Mouse (Mus musculus): Measurements from ENCODE around the gene Eif4g2. TPM values are rescaled to one million over a fixed set of nuclear protein-coding genes. Genes with fewer than 3 reads are reported as not detected.

Gene Eif4g2
- polyA plus RNA-seq, 1 experiment from 2014 or later, result 1,469 TPM

- Histone ChIP-seq H3K27ac (ENCODE audit: low read depth, low read length) (no peak overlapping the region), H3K9me3 (replicated peaks; ENCODE audit: control insufficient read depth, low read length) (no peaks in the 10 kb centered on the region), H3K4me2 (ENCODE audit: low read length) (no peak overlapping the region), H3K36me3 (ENCODE audit: control insufficient read depth, insufficient read depth, low read length) (peaks cover 69% of the 10 kb centered on the region), H3K4me3 (ENCODE audit: low read depth, low read length) (no peak overlapping the region), H3K9ac (ENCODE audit: low read length) (no peak overlapping the region), H3K27me3 (replicated peaks; ENCODE audit: control insufficient read depth, insufficient read depth, low read length) (no peaks in the 10 kb centered on the region), H3K4me1 (ENCODE audit: control insufficient read depth, insufficient read depth, low read length) (no peaks in the 10 kb centered on the region)
- 93% methylated on average over 19 of the region's 19 CpGs for WGBS
- DNase-seq (ENCODE audit: low spot score) (no peak), ATAC-seq (no peak)
Measured at GRCm38 (mm10) chr7:111055221-111055620, 27.6 kb downstream of the Eif4g2 start.

GRCm38 (mm10) chr7:111049652-111050421 lies 33.0 kb downstream of the Eif4g2 start:
- 60% methylated on average over 6 of the region's 6 CpGs for WGBS
- Histone ChIP-seq H3K4me1 (ENCODE audit: control insufficient read depth, insufficient read depth, low read length) (no peaks in the 10 kb centered on the region), H3K4me3 (ENCODE audit: low read depth, low read length) (no peak overlapping the region), H3K9ac (ENCODE audit: low read length) (no peak overlapping the region), H3K4me2 (ENCODE audit: low read length) (no peak overlapping the region), H3K9me3 (replicated peaks; ENCODE audit: control insufficient read depth, low read length) (no peaks in the 10 kb centered on the region), H3K27ac (ENCODE audit: low read depth, low read length) (no peak overlapping the region), H3K36me3 (ENCODE audit: control insufficient read depth, insufficient read depth, low read length) (peaks cover 98% of the 10 kb centered on the region), H3K27me3 (replicated peaks; ENCODE audit: control insufficient read depth, insufficient read depth, low read length) (no peaks in the 10 kb centered on the region)
- DNase-seq (ENCODE audit: low spot score) (peak; percentile 69), ATAC-seq (no peak)

- 88% methylated on average over 5 of the region's 5 CpGs for WGBS
- Histone ChIP-seq H3K36me3 (ENCODE audit: control insufficient read depth, insufficient read depth, low read length) (peaks cover 98% of the 10 kb centered on the region), H3K4me1 (ENCODE audit: control insufficient read depth, insufficient read depth, low read length) (no peaks in the 10 kb centered on the region), H3K27me3 (replicated peaks; ENCODE audit: control insufficient read depth, insufficient read depth, low read length) (no peaks in the 10 kb centered on the region), H3K27ac (ENCODE audit: low read depth, low read length) (no peak overlapping the region), H3K4me2 (ENCODE audit: low read length) (no peak overlapping the region), H3K4me3 (ENCODE audit: low read depth, low read length) (no peak overlapping the region), H3K9ac (ENCODE audit: low read length) (no peak overlapping the region), H3K9me3 (replicated peaks; ENCODE audit: control insufficient read depth, low read length) (no peaks in the 10 kb centered on the region)
- no peak for DNase-seq (ENCODE audit: low spot score)
- ATAC-seq, result no peak
Measured at GRCm38 (mm10) chr7:111048920-111049319, 33.9 kb downstream of the Eif4g2 start.

- no peak for DNase-seq (ENCODE audit: low spot score)
- Histone ChIP-seq H3K9me3 (replicated peaks; ENCODE audit: control insufficient read depth, low read length) (no peaks in the 10 kb centered on the region), H3K4me2 (ENCODE audit: low read length) (peak overlapping the region; percentile 84), H3K36me3 (ENCODE audit: control insufficient read depth, insufficient read depth, low read length) (peaks cover 24% of the 10 kb centered on the region; the same call in 1 of the 2 replicates), H3K4me1 (ENCODE audit: control insufficient read depth, insufficient read depth, low read length) (peaks cover 8% of the 10 kb centered on the region), H3K27ac (ENCODE audit: low read depth, low read length) (peak overlapping the region; percentile 85), H3K9ac (ENCODE audit: low read length) (peak overlapping the region; percentile 82), H3K27me3 (replicated peaks; ENCODE audit: control insufficient read depth, insufficient read depth, low read length) (no peaks in the 10 kb centered on the region), H3K4me3 (ENCODE audit: low read depth, low read length) (peak overlapping the region; percentile 92)
- under 1% methylated on average over 29 of the region's 29 CpGs for WGBS
- peak; percentile 45 for ATAC-seq
Measured at GRCm38 (mm10) chr7:111029046-111029553, 53.7 kb downstream of the Eif4g2 start.

GRCm38 (mm10) chr7:111028281-111029045 lies 54.4 kb downstream of the Eif4g2 start, which contains the start of gene Ctr9:
TSS of gene Ctr9 (plus strand) at chr7:111028951.
- peak within 1 kb of the TSS; percentile 84 for H3K4me2 ChIP-seq (ENCODE audit: low read length)
- peaks cover 20% of the 10 kb centered on the region; the same call in 1 of the 2 replicates for H3K36me3 ChIP-seq (ENCODE audit: control insufficient read depth, insufficient read depth, low read length)
- H3K9ac ChIP-seq (ENCODE audit: low read length), result peak within 1 kb of the TSS; percentile 82
- peak; percentile 98 for ATAC-seq
- peaks cover 10% of the 10 kb centered on the region for H3K4me1 ChIP-seq (ENCODE audit: control insufficient read depth, insufficient read depth, low read length)
- H3K4me3 ChIP-seq (ENCODE audit: low read depth, low read length), result peak within 1 kb of the TSS; percentile 92
- H3K27me3 ChIP-seq (replicated peaks; ENCODE audit: control insufficient read depth, insufficient read depth, low read length), result no peaks in the 10 kb centered on the region
- peak; percentile 93 for DNase-seq (ENCODE audit: low spot score)
- H3K9me3 ChIP-seq (replicated peaks; ENCODE audit: control insufficient read depth, low read length), result no peaks in the 10 kb centered on the region
- 7% methylated on average over 45 of the region's 45 CpGs for WGBS
- H3K27ac ChIP-seq (ENCODE audit: low read depth, low read length), result peak within 1 kb of the TSS; percentile 85

- H3K4me3 ChIP-seq (ENCODE audit: low read depth, low read length), result no peak overlapping the region
- H3K27ac ChIP-seq (ENCODE audit: low read depth, low read length), result no peak overlapping the region
- no peak overlapping the region for H3K4me2 ChIP-seq (ENCODE audit: low read length)
- no peak for ATAC-seq
- no peaks in the 10 kb centered on the region for H3K9me3 ChIP-seq (replicated peaks; ENCODE audit: control insufficient read depth, low read length)
- H3K9ac ChIP-seq (ENCODE audit: low read length), result no peak overlapping the region
- H3K36me3 ChIP-seq (ENCODE audit: control insufficient read depth, insufficient read depth, low read length), result no peaks in the 10 kb centered on the region
- no peaks in the 10 kb centered on the region for H3K27me3 ChIP-seq (replicated peaks; ENCODE audit: control insufficient read depth, insufficient read depth, low read length)
- 64% methylated on average over 4 of the region's 4 CpGs for WGBS
- peaks cover 9% of the 10 kb centered on the region for H3K4me1 ChIP-seq (ENCODE audit: control insufficient read depth, insufficient read depth, low read length)
- DNase-seq (ENCODE audit: low spot score), result no peak
Measured at GRCm38 (mm10) chr7:111024912-111025311, 57.9 kb downstream of the Eif4g2 start.

GRCm38 (mm10) chr7:111024068-111024594 lies 58.7 kb downstream of the Eif4g2 start:
- ATAC-seq, result no peak
- H3K4me3 ChIP-seq (ENCODE audit: low read depth, low read length), result no peak overlapping the region
- H3K9me3 ChIP-seq (replicated peaks; ENCODE audit: control insufficient read depth, low read length), result no peaks in the 10 kb centered on the region
- no peaks in the 10 kb centered on the region for H3K36me3 ChIP-seq (ENCODE audit: control insufficient read depth, insufficient read depth, low read length)
- H3K27ac ChIP-seq (ENCODE audit: low read depth, low read length), result no peak overlapping the region
- DNase-seq (ENCODE audit: low spot score), result peak; percentile 36
- H3K4me2 ChIP-seq (ENCODE audit: low read length), result no peak overlapping the region
- H3K4me1 ChIP-seq (ENCODE audit: control insufficient read depth, insufficient read depth, low read length), result peaks cover 5% of the 10 kb centered on the region; the same call in 1 of the 2 replicates
- WGBS, result 12% methylated on average over 8 of the region's 8 CpGs
- H3K9ac ChIP-seq (ENCODE audit: low read length), result no peak overlapping the region
- H3K27me3 ChIP-seq (replicated peaks; ENCODE audit: control insufficient read depth, insufficient read depth, low read length), result no peaks in the 10 kb centered on the region

- no peak overlapping the region for H3K4me3 ChIP-seq (ENCODE audit: low read depth, low read length)
- ATAC-seq (no peak), DNase-seq (ENCODE audit: low spot score) (no peak)
- no peak overlapping the region for H3K9ac ChIP-seq (ENCODE audit: low read length)
- H3K9me3 ChIP-seq (replicated peaks; ENCODE audit: control insufficient read depth, low read length), result no peaks in the 10 kb centered on the region
- H3K27me3 ChIP-seq (replicated peaks; ENCODE audit: control insufficient read depth, insufficient read depth, low read length), result no peaks in the 10 kb centered on the region
- no peak overlapping the region for H3K27ac ChIP-seq (ENCODE audit: low read depth, low read length)
- H3K36me3 ChIP-seq (ENCODE audit: control insufficient read depth, insufficient read depth, low read length), result no peaks in the 10 kb centered on the region
- 68% methylated on average over 4 of the region's 4 CpGs for WGBS
- H3K4me1 ChIP-seq (ENCODE audit: control insufficient read depth, insufficient read depth, low read length), result peaks cover 5% of the 10 kb centered on the region; the same call in 1 of the 2 replicates
- no peak overlapping the region for H3K4me2 ChIP-seq (ENCODE audit: low read length)
Measured at GRCm38 (mm10) chr7:111020814-111021213, 62.0 kb downstream of the Eif4g2 start.
